Mouse (Mus musculus): ENCODE measurements around the gene Klk1b21. TPM values are rescaled to one million over a fixed set of nuclear protein-coding genes. Genes with fewer than 3 reads are reported as not detected.
A peak's percentile ranks its signal among the peaks of the same experiment; 100 is the strongest.

Gene Klk1b21
- total and polyA plus RNA-seq, 3 experiments = not detected

DNA sequence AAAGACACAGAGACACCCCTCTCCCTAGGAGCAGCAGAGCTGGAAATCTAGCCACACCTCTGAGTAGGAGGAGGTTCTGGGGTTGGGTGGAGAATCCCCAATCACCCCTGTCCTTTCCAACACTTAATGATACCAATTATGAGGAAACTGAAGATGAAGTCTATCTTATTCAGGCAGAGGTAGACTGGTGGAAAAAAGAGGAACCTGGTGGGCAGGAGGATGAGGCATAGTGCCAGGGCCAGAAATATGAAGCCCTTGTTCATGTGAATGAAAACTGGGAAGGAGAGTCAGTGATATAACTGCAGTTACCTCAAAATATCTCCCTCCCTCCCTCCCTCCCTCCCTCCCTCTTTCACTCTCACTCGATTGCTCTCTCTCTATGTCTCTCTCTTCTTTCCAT is 24.4 kb upstream of the Klk1b21 start (continued):
- TF ChIP-seq BHLHE40 (IDR thresholded peaks at IDR 0.05; ENCODE audit: borderline replicate concordance, low read depth, low read length) (no peak), MAZ (IDR thresholded peaks at IDR 0.05; ENCODE audit: low read depth, low read length) (peak; percentile 50; the same call in 1 of the 2 replicates), TBP (IDR thresholded peaks at IDR 0.05; ENCODE audit: low read depth, low read length) (0 out of 2 replicates have a peak, but pooled peaks have one; percentile 34), EP300 (IDR thresholded peaks at IDR 0.05; ENCODE audit: low read depth in 1 of 2, low read length in 2 of 2) (peak; percentile 86 to 89), MXI1 (IDR thresholded peaks at IDR 0.05; ENCODE audit: low read depth, low read length) (no peak; the same call in 1 of the 2 replicates), MAFK (IDR thresholded peaks at IDR 0.05; ENCODE audit: borderline replicate concordance, low read depth, low read length) (no peak)

- Histone ChIP-seq H3K79me2 (ENCODE audit: control insufficient read depth, insufficient read depth, low read length, poor library complexity) (no peaks in the 10 kb centered on the region), H3K4me3 (ENCODE audit: control insufficient read depth in 1 of 2, insufficient read depth in 1 of 2, low read depth in 2 of 2, low read length in 2 of 2) (no peak overlapping the region), H3K27me3 (ENCODE audit: control insufficient read depth in 1 of 2, insufficient read depth in 2 of 2, low read length in 2 of 2) (no peaks in the 10 kb centered on the region), H3K36me3 (ENCODE audit: control insufficient read depth in 1 of 2, insufficient read depth in 2 of 2, low read length in 2 of 2) (no peaks in the 10 kb centered on the region), H3K9me3 (replicated peaks; ENCODE audit: insufficient read depth, low read length) (no peaks in the 10 kb centered on the region), H3K4me1 (ENCODE audit: control insufficient read depth in 1 of 2, insufficient read depth in 2 of 2, low read length in 2 of 2) (no peaks in the 10 kb centered on the region), H3K27ac (ENCODE audit: control insufficient read depth, low read depth, low read length) (no peak overlapping the region), H3K9ac (ENCODE audit: control insufficient read depth, low read depth, low read length, poor library complexity, severe bottlenecking) (no peak overlapping the region)
- DNase-seq (ENCODE audit: low read depth, low spot score) = no peak
- TF ChIP-seq NRF1 (IDR thresholded peaks at IDR 0.05; ENCODE audit: insufficient read depth, low read depth, low read length, poor library complexity, severe bottlenecking) (no peak), CHD2 (IDR thresholded peaks at IDR 0.05; ENCODE audit: low read length) (no peak), CTCF (IDR thresholded peaks at IDR 0.05 in 2 of 3, conservative IDR thresholded peaks at IDR 0.05 in 1 of 3; ENCODE audit: control insufficient read depth in 1 of 3, insufficient read depth in 1 of 3, low read depth in 2 of 3, low read length in 3 of 3, poor library complexity in 1 of 3, severe bottlenecking in 1 of 3) (no peak), TAL1 (IDR thresholded peaks at IDR 0.05; ENCODE audit: low read length) (no peak), MEF2A (IDR thresholded peaks at IDR 0.05; ENCODE audit: extremely low read depth, insufficient replicate concordance, low read depth, low read length, poor library complexity, severe bottlenecking) (no peak), USF1 (IDR thresholded peaks at IDR 0.05; ENCODE audit: low read depth, low read length) (no peak), SIN3A (IDR thresholded peaks at IDR 0.05; ENCODE audit: low read length) (no peak), JUND (IDR thresholded peaks at IDR 0.05; ENCODE audit: low read depth, low read length) (no peak), POLR2A (IDR thresholded peaks at IDR 0.05; ENCODE audit: control insufficient read depth in 1 of 2, insufficient read depth in 1 of 2, low read depth in 1 of 2, low read length in 2 of 2, poor library complexity in 1 of 2) (no peak), GATA1 (IDR thresholded peaks at IDR 0.05; ENCODE audit: low read depth, low read length) (no peak), MAX (IDR thresholded peaks at IDR 0.05; ENCODE audit: low read length) (no peak), BHLHE40 (IDR thresholded peaks at IDR 0.05; ENCODE audit: borderline replicate concordance, low read depth, low read length) (no peak), NELFE (IDR thresholded peaks at IDR 0.05; ENCODE audit: low read depth, low read length) (no peak), MYC (IDR thresholded peaks at IDR 0.05; ENCODE audit: low read depth, low read length) (no peak), E2F4 (IDR thresholded peaks at IDR 0.05; ENCODE audit: borderline replicate concordance, low read depth, low read length) (no peak), POLR2AphosphoS2 (IDR thresholded peaks at IDR 0.05; ENCODE audit: low read length) (no peak)
Observed at GRCm38 (mm10) chr7:44096111-44096510, 6.0 kb upstream of the Klk1b21 start.
